Mouse (Mus musculus): ENCODE data around the gene Krt72.

Gene Krt72

DNA sequence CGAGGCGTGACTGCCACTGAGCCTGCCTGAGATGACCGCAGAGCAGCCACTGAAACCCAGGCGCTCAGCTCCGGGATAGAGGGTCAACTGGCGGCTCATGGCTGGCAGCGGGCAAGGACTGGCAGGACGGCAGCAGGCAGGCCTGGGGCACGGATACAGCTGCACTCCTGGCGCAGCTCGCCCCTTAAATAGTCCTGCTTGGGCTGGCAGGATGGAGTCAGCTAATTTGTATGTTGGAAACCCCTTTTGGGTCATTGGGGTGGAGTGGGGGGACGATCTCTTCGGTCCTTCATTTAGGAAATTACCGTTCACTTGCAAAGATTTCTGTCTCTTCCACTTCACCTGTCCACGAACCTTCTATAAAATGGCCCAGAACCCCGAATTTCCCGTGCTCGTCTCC, at the start of gene Krt72:
Krt72 (minus strand) TSS at position 101 of the 400 bp plus-strand sequence.
- DNase-seq (ENCODE audit: low read depth, low spot score) = no peak

DNA sequence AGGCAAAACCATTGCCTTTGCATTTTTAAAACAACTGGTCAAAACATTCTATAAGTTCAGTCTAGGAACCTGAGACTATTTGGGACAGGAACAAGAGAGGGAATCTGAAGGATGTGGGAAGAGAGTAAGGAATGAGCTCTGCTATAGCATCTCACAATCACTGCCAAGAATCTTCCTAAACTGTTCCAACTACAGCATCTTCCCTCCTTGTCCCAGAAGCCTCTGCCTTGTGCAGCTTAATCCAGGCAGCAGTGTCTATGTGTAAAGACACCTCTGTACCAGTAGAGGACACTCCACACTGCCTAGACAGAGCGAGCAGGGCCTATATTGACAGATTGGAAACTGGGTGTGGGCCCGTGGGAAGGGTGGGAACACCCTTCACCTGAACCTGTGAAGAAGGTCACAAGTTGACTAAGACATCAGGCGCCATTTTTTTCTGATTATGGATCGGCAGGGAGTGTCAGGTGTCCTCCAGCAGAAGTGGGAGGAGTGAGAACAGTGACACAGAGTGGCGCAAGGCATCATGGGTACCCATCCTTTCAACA, 48.6 kb upstream of the Krt72 start:
- DNase-seq (ENCODE audit: low read depth, low spot score) = no peak

DNA sequence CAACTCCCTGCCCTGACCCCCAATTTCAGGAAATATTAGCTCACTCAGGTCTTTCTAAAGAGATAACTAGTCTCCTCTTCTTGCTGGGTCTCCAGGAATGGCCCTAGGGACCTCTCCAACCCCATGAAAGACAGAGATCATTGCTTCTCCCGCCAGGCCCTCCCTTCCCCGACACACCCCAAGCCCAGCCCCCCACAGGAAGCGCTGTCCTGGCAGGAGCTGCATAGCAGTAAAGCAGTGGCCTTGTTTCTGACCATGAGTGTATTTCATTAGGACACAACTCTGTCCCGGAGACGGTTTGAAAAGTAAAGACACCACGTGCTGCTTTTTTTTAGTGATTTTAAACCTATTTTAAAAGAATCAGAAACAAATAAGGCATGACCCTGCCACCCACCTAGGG, 46.9 kb upstream of the Krt72 start:
- no peak for DNase-seq (ENCODE audit: low read depth, low spot score)

DNA sequence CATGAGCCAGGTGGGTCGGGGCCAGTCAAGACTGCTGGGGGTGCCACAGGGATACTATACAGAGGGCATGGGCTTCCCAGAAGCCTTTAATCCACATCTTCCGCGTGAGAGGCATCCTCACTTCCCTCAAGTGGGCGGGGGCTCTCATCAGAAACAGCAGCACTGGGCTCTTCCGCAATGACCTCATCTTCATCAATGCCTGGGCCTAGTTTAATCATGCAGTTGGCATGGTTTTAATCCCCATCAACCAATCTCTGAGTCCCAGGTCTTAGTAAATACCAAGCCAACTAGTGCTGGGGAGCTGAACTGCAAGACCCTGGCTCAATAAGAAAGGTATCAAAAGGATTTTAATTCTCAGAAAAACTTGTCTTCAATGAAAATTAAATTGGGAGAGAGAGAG, 43.2 kb upstream of the Krt72 start:
- no peak for DNase-seq (ENCODE audit: low read depth, low spot score)

DNA sequence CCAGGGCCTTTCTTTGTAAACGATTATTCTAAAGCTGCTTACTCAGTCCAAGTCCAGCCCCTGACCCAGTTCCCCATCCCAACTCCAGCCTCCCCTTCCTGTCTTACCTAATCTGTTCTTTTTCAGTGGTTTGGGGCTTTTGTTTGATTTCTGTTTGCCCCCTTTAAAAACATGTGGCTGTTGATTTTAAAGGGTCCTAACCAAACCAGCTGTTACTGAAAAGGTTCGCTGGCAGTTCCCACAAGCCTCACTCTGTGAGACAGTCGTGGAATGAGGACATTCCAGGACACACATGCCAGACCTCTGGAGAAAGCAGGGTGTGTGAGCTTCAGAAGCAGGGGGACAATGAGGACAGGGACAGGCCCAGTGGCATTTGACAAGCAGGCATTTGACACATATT, 35.5 kb upstream of the Krt72 start:
- DNase-seq (ENCODE audit: low read depth, low spot score) = no peak

DNA sequence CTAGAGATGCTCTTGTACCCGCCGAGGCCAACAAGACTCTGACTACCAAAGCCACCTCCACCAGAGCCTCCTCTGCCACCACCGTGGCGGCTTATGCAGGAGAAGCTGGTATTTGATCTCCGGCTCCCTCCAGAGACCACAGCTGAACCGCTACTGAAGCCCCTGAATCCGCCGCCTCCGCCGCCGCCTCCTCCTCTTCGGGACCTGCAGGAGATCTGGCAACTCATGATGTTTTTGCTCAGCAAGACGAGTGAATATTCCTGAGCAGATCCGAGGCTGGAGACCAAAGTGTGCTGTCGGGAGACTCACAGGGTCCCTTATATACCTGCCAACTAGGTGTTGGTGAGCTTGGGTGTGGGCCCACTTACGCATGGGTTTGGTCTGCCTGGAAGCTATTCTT, 31.6 kb upstream of the Krt72 start, which contains the start of gene Krt2:
Krt2 (minus strand) TSS at position 295 of the 400 bp plus-strand sequence.
- DNase-seq (ENCODE audit: low read depth, low spot score) = no peak

DNA sequence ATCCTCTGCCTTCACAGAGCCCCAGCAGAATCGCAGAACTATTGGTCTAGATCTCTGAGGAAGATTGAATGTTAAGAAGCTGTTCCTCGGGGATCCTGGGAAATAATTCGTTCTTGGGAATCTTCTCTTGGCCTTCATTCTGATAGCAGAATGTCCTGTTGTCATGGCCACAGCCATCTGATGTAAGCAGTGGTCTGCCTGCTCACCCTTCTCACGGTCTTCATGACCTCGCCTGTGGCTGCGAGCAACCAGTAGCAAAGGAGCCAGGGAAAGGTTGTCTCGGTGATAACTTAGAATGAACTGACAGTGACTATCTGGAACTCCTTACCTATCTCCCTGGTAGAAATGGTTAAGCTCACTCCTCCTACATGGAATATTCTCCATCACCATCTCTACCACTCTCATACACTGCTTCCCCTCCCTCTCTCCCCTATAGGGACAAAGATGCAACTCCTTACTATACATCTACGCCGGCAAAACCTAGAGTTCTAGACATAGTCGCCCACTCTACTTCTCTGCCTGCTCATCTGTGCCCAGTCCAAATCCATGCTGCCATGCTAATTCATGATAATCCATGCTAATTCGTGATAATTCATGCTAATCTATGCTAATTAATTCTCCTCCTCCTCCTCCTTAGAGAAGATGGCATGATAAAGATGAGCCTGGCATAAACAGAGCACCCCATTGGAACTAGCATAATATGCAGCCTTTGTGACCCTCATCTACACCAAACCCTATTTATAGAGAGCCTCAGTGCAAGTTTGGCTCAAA, 17.0 kb upstream of the Krt72 start:
- no peak for DNase-seq (ENCODE audit: low read depth, low spot score)

DNA sequence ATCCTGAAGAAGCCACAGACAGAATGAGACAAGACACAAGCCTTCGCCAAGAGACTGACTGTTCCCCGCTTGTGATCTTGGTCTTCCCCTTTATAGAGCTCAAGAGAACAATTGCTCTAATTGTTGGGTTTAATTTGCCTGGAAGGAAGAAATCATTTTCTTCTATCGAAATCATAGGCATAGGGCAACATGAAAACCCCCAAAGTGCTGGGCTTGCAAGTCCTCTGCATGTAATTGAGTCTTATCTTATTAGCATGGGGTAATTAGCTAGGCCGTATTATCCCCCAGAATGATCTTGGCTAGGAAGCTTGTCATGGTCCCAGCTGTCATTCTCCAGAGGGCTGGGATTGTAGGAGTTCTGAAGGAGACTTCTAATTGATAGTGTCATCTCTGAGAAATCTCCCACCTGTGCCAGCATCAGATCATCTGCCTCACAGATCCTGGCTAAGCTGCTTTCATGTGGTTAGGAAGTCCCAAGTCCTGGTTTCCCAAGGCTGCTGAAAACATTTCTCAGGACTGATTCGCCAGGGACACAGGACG, 16.1 kb upstream of the Krt72 start, which contains the start of gene Krt73:
Krt73 (minus strand) TSS at position 51 of the 540 bp plus-strand sequence.
- DNase-seq (ENCODE audit: low read depth, low spot score) = no peak

DNA sequence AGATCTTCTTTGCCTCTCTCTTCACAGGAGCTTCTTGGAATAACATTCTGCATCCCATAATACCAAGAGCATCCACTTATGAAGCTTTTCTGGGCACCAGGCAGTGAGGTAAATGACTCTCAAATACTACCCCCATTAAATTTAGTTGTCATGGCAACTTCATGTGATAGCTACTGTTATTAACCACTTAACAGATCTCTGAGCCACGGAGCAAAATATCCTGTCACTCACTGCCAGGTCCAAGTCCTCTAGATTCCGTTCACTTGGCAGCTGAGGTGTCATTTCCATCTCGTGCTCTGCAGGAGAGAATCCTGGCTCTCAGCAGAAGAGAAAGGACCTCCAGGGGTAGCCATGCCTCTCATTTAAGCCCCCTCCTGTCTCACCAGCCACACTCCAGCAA, 4.6 kb upstream of the Krt72 start:
- DNase-seq (ENCODE audit: low read depth, low spot score) = no peak

DNA sequence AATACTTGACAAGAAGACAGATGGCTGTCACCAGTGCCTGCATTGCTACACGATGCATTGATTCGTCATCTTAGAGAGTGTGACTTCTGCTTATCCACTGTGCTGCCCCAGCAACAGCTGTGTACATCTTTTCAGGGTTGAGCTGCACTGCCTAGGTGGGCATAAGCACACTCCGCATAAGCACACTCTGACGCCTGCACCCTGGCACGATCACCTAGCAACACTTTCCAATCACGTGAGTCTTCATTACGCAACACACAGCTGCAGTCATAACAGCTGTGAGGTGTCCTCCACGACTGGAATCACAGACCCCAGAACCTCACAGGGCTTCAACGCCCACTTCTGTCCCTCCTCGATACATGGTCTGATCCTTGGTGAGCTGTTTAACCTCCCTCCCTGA, 12.8 kb downstream of the Krt72 start:
- DNase-seq (ENCODE audit: low read depth, low spot score) = no peak

DNA sequence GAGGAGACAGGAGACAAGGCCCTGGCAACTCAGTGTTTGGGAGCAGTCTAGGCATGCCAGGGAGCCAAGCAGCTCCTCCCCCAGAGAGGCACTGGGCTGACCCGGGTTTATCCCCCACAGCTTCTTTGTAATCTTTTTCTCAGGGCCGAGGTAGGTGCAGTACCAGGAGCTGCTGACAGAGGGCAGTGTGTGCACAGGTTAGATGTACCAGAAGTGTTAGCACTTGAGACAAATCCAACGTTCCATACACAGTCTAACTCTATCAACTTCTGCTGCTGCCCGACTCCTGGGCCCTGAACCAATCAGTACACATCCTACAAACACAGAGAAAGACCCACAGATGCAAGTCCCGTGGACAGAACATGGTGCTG, 13.6 kb downstream of the Krt72 start:
- peak; percentile 42 for DNase-seq (ENCODE audit: low read depth, low spot score)

DNA sequence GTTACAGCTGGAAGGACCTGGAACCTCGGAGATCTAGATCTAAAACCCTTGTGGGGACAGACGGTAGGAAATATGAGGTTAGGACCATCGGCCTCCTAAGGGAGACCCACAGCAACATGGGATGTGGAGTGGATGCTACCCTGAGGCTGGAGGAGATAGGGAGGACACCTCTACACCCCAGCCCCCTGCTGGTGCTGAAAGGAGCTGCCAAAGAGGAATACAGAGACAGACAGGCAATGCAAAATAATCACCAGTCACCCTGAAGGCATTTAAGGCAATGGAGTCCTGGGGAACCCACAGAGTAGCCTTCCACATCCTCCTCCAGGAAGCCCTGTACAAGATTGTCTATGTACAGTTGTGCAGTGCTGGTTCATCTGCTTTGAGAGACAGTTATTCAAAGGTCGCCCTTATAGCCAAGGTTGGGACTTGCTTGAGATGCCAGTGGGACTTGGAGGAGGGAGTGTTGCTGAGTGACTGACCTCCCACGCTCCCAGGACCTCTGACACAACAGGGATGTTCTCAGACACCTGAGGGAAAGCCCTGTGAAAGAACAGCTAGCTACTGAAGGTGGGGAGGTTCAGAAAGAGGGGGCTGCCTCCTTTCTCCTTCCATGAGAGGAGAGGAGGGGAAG, 14.1 kb downstream of the Krt72 start:
- DNase-seq (ENCODE audit: low read depth, low spot score) = no peak

DNA sequence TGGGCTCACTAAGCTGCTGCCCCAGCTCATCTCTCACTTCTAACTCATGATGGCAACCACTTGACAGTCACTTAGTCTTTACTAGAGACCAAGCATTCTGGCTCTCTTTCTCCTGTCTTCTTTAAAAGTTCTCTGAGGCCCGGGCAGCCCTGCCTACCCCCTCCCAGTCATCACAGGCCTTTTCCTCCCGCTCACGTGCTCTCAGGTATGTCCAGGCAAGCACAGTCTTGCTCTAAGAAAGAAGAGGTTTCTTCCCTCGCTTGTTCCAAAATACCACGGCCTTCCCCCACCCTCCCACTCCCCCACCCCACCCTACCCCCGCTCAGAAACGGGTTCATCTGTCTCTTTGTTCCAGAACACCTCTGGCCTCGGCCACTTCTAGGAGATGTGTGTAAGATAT, 16.0 kb downstream of the Krt72 start:
- DNase-seq (ENCODE audit: low read depth, low spot score) = no peak

DNA sequence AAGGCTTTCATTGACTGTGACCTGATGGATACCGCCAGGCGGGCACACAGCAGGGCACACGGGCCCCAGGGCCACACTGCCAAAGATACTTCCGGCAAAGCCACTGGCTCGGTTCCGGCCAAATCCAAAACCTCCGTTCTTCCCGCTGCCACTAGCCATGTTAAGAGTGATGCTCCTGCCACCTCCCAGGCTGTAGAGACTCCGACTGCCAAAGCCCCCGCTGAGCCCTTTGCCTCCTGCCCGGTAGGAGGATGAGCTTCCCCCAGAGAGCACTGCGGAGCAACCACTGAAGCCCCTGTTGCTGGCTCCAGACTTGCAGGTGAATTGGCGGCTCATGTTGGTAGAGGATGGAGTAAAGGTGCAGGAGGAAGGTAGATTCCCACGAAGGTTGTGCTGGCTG, 43.5 kb downstream of the Krt72 start, which contains the start of gene Krt71:
Krt71 (minus strand) TSS at position 399 of the 400 bp plus-strand sequence.
- no peak for DNase-seq (ENCODE audit: low read depth, low spot score)

DNA sequence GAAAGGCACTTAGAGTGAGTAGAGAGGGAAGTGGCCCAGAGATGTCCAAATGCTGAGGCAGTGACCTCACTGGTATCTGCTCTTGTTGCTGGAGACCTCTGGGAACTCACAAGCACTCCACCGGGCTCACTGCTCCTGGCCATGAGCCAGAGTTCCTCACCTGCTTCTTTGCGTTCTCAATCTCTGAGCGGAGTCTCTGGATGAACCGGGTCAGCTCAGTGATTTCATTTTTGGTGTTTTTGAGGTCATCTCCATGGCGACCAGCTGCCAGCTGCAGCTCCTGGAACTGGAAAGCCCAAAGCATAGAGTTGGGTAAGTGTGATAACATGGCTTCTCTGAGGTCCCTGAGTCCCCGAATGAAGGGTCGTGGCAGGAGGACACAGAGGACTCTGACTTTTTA, 48.5 kb downstream of the Krt72 start:
- DNase-seq (ENCODE audit: low read depth, low spot score) = no peak

DNA sequence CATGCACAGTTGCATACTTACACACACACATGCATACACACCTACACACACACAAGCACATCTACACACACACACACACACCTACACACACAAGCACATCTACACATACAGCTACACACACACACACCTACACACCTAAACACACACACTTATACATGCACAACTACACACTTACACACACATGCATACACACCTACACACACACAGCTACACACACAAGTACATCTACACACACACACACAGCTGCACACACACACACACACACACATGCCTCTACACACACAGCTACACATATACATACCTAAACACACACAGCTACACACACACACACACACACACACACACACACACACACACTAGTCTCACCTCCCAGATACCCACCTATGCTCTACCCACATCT, 55.6 kb downstream of the Krt72 start:
- no peak for DNase-seq (ENCODE audit: low read depth, low spot score)
